Mouse (Mus musculus): ENCODE measurements around the gene 4930432M17Rik. TPM values are rescaled to one million over a fixed set of nuclear protein-coding genes. Genes with fewer than 3 reads are reported as not detected.
A peak's percentile ranks its signal among the peaks of the same experiment; 100 is the strongest.

The 4930432M17Rik gene
- polyA plus RNA-seq, 1 experiment from 2014 or later, result not detected

DNA sequence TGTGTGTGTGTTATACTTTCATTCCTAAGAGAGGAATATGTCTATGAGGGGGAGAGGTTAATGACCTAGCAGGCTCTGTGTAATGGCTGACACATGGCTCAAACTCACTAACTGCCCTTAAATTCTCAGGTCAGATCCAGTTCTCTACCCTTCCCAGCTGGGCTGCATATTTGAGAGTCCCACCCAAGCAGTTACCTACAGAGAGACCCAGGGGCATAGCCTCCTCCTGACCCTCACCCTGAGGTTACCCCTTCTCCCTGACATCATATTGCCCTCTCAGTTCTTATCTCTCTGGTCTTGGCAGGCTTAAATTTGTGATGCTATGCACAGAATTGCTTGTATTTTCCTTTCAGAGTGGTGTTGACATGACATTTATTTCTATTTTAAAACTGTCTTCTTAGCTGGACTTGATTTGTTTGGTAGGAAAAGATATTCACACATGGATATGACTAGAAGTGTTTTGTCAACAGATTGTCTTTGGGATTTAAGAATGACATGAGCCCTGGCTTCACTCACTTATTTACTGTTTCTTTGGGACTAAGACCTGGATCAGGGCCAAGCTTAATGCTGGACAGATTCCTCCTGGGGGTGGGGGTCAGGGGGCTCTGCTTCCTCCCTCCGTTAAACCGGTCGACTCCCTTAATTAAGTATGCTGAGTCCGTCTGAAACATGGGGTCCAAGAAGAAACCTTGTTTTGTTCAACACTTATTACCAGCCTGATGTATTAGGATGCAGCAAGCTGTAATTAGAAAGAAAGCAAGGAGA lies 7.7 kb upstream of the 4930432M17Rik start:
- Histone ChIP-seq H3K27me3 (ENCODE audit: insufficient read depth, low read length) (no peaks in the 10 kb centered on the region), H3K9me3 (replicated peaks; ENCODE audit: low read length) (no peaks in the 10 kb centered on the region), H3K4me1 (replicated peaks; ENCODE audit: insufficient read depth, low read length) (peaks cover 6% of the 10 kb centered on the region; the same call in 1 of the 2 replicates), H3K36me3 (ENCODE audit: insufficient read depth, low read length) (no peaks in the 10 kb centered on the region), H3K4me2 (ENCODE audit: low read length) (no peak overlapping the region), H3K27ac (peak overlapping the region; percentile 47; the same call in 1 of the 2 replicates), H3K4me3 (replicated peaks; ENCODE audit: low read depth, low read length) (no peak overlapping the region), H3K9ac (ENCODE audit: low read depth, low read length) (no peak overlapping the region)
- WGBS, result 9% methylated on average over 4 of the region's 4 CpGs
- DNase-seq (ENCODE audit: low spot score) (peak; percentile 41), ATAC-seq (replicated peaks; ENCODE audit: low FRiP score, low read depth) (peak; percentile 29; the same call in 1 of the 2 replicates)
- no peak for TF ChIP-seq CTCF (IDR thresholded peaks at IDR 0.05; ENCODE audit: low read depth)

DNA sequence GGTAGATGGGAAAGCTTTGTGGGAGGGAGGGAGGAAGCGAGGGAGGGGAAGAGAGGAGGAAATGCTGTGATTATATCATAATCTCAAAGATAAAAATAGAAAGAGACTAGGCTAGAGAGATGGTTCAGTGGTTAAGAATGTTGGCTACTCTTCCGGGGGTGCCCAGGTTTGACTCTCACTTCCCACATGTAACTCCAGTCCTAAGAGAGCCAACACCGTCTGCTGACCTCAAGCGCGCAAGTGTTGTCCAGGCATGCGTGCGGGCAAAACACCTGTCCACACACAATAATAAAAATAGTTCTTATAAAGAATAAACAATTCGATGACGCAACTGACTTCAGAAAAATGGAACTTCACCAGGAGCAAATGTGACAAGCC lies 7.1 kb upstream of the 4930432M17Rik start:
- Histone ChIP-seq H3K4me3 (replicated peaks; ENCODE audit: low read depth, low read length) (no peak overlapping the region), H3K9ac (ENCODE audit: low read depth, low read length) (no peak overlapping the region), H3K27me3 (ENCODE audit: insufficient read depth, low read length) (no peaks in the 10 kb centered on the region), H3K4me1 (replicated peaks; ENCODE audit: insufficient read depth, low read length) (peaks cover 6% of the 10 kb centered on the region; the same call in 1 of the 2 replicates), H3K9me3 (replicated peaks; ENCODE audit: low read length) (no peaks in the 10 kb centered on the region), H3K27ac (peak overlapping the region; percentile 47; the same call in 1 of the 2 replicates), H3K4me2 (ENCODE audit: low read length) (no peak overlapping the region), H3K36me3 (ENCODE audit: insufficient read depth, low read length) (no peaks in the 10 kb centered on the region)
- ATAC-seq (replicated peaks; ENCODE audit: low FRiP score, low read depth) (no peak), DNase-seq (ENCODE audit: low spot score) (no peak)
- 73% methylated on average over 9 of the region's 9 CpGs for WGBS
- no peak for TF ChIP-seq CTCF (IDR thresholded peaks at IDR 0.05; ENCODE audit: low read depth)

DNA sequence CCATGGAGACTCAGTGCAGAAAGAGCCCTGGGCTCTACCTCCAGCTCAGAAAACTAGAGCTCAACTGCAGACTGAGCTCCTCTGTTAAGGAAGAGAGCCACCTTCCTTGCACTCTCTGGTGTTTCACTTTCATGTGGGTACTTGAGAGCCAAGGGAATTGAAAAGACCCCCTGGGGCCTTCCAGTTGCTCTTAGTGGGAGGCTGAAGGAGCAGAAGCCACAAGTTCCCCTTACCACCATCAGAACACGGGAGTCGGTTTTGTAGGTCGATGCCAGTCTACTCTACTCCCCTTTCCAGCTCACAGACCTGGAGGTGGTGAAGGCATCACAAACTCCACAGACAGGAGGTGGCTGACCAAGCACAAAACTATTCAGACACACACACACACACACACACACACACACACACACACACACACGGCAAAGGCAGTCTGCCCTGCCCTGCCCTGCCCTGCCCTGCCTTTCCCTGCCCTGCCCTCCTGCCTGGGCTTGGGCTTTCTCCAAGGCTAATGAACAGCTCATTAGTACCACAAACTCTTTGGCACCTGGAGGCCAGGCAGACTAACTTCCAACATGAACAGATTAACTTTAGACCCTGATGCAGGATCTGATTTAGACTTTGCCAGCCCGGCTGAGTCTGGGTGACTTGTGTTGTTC lies 1.7 kb downstream of the 4930432M17Rik start:
- H3K9me3 ChIP-seq (replicated peaks; ENCODE audit: low read length), result no peaks in the 10 kb centered on the region
- H3K27ac ChIP-seq, result no peak overlapping the region
- no peaks in the 10 kb centered on the region for H3K4me1 ChIP-seq (replicated peaks; ENCODE audit: insufficient read depth, low read length)
- H3K4me2 ChIP-seq (ENCODE audit: low read length), result no peak overlapping the region
- no peak for DNase-seq (ENCODE audit: low spot score)
- H3K4me3 ChIP-seq (replicated peaks; ENCODE audit: low read depth, low read length), result no peak overlapping the region
- H3K27me3 ChIP-seq (ENCODE audit: insufficient read depth, low read length), result no peaks in the 10 kb centered on the region
- no peak overlapping the region for H3K9ac ChIP-seq (ENCODE audit: low read depth, low read length)
- no peak for TF ChIP-seq CTCF (IDR thresholded peaks at IDR 0.05; ENCODE audit: low read depth)
- no peaks in the 10 kb centered on the region for H3K36me3 ChIP-seq (ENCODE audit: insufficient read depth, low read length)
- ATAC-seq (replicated peaks; ENCODE audit: low FRiP score, low read depth), result peak; percentile 75
- WGBS, result 77% methylated on average over 5 of the region's 5 CpGs

DNA sequence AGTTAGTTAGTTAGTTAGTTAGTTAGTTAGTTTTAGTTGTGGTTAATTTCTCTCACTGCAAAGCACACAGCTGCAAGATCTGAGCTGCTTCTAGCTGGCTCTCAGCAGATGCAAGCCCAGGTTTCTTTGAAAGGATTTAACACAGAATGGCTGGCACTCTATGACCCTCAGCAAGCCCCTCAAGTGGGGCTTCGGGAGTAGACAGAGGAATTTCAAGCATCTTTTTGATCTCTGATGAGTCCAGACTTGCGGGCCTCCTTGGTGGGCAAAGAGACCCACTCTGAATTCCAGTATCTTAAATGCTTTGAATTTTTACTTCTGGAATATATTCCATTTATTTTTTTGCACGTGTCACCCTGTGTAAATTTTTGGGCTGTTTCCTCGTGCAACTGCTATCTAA lies 8.4 kb downstream of the 4930432M17Rik start:
- Histone ChIP-seq H3K9me3 (replicated peaks; ENCODE audit: low read length) (no peaks in the 10 kb centered on the region), H3K4me2 (ENCODE audit: low read length) (no peak overlapping the region), H3K27ac (no peak overlapping the region), H3K36me3 (ENCODE audit: insufficient read depth, low read length) (no peaks in the 10 kb centered on the region), H3K9ac (ENCODE audit: low read depth, low read length) (no peak overlapping the region), H3K4me3 (replicated peaks; ENCODE audit: low read depth, low read length) (no peak overlapping the region), H3K4me1 (replicated peaks; ENCODE audit: insufficient read depth, low read length) (no peaks in the 10 kb centered on the region), H3K27me3 (ENCODE audit: insufficient read depth, low read length) (no peaks in the 10 kb centered on the region)
- DNase-seq (ENCODE audit: low spot score), result no peak
- WGBS, result 49% methylated on average over 4 of the region's 4 CpGs
- TF ChIP-seq CTCF (IDR thresholded peaks at IDR 0.05; ENCODE audit: low read depth), result no peak
- ATAC-seq (replicated peaks; ENCODE audit: low FRiP score, low read depth), result no peak

DNA sequence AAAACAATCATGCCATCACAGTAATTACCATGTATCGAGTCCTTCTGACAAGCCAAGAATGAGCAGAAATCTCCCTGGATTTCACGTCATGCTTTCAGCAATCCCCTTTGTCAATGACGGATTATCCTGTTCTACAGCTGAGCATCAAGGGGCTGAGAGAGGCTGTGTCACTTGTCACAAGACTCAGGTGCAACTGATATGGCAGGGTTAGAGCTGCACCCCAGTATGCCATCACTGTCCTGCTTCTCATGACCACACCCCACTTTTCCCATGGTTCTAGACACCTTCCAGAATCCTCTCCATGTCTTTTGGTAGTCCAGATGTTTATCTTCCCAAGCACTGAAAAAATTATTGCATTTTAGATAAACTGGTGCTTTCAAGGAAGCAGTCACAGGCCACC lies 8.9 kb downstream of the 4930432M17Rik start:
- 76% methylated on average over 3 of the region's 3 CpGs for WGBS
- no peaks in the 10 kb centered on the region for H3K36me3 ChIP-seq (ENCODE audit: insufficient read depth, low read length)
- no peak for TF ChIP-seq CTCF (IDR thresholded peaks at IDR 0.05; ENCODE audit: low read depth)
- no peaks in the 10 kb centered on the region for H3K9me3 ChIP-seq (replicated peaks; ENCODE audit: low read length)
- H3K9ac ChIP-seq (ENCODE audit: low read depth, low read length), result no peak overlapping the region
- H3K27ac ChIP-seq, result no peak overlapping the region
- H3K4me1 ChIP-seq (replicated peaks; ENCODE audit: insufficient read depth, low read length), result no peaks in the 10 kb centered on the region
- no peak for DNase-seq (ENCODE audit: low spot score)
- H3K4me2 ChIP-seq (ENCODE audit: low read length), result no peak overlapping the region
- ATAC-seq (replicated peaks; ENCODE audit: low FRiP score, low read depth), result no peak
- H3K27me3 ChIP-seq (ENCODE audit: insufficient read depth, low read length), result no peaks in the 10 kb centered on the region
- H3K4me3 ChIP-seq (replicated peaks; ENCODE audit: low read depth, low read length), result no peak overlapping the region

DNA sequence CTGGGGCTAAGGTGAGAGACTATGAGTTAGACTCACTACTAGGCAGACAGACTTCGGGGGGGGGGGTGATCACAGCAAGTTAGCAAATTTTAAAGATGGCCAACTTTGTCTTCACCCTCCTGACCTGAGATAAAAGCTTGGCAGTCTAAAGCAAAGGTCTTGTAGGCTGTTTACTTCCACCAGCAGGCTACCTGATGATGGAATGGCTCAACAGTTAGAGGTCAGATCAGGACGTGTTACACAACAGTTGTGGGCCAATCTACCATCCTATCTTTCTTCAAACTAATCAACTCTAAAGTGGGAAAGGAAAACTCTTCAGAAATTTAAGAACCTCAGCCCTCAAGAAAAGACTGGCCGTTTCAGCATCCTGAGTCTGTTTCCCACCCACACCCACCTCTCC lies 9.6 kb downstream of the 4930432M17Rik start:
- WGBS, result 65% methylated on average over 3 of the region's 3 CpGs
- no peak for DNase-seq (ENCODE audit: low spot score)
- no peaks in the 10 kb centered on the region for H3K4me1 ChIP-seq (replicated peaks; ENCODE audit: insufficient read depth, low read length)

More for the DNA sequence above, 9.6 kb downstream of the 4930432M17Rik start:
- H3K4me2 ChIP-seq (ENCODE audit: low read length), result no peak overlapping the region
- no peaks in the 10 kb centered on the region for H3K36me3 ChIP-seq (ENCODE audit: insufficient read depth, low read length)
- H3K9ac ChIP-seq (ENCODE audit: low read depth, low read length), result no peak overlapping the region
- H3K27ac ChIP-seq, result no peak overlapping the region
- H3K4me3 ChIP-seq (replicated peaks; ENCODE audit: low read depth, low read length), result no peak overlapping the region
- TF ChIP-seq CTCF (IDR thresholded peaks at IDR 0.05; ENCODE audit: low read depth), result no peak
- ATAC-seq (replicated peaks; ENCODE audit: low FRiP score, low read depth), result no peak
- H3K27me3 ChIP-seq (ENCODE audit: insufficient read depth, low read length), result no peaks in the 10 kb centered on the region
- H3K9me3 ChIP-seq (replicated peaks; ENCODE audit: low read length), result no peaks in the 10 kb centered on the region
